ENCODE assay signal across 13 mouse cellular contexts in genomic region chr5:115603561-115603960, GRCm38 (mm10). TPM values are rescaled to one million over a fixed set of nuclear protein-coding genes. Genes with fewer than 3 reads are reported as not detected.
DNase-seq lines count a peak whose midpoint lies in the region.
"Had no signal": no experiment of that assay in that cellular context is flagged by ENCODE, and none has a peak within 500 bp of the region (broad histone marks: within the 10 kb centered on the region; RNA-seq: fewer than 3 reads in every experiment).

No protein-coding gene starts in this region.

- DNase-seq in adrenal gland, adult (ENCODE audit: inconsistent age in 2 of 2, low spot score in 1 of 2) = peak; percentile 70 to 73
- no peak for DNase-seq in adrenal gland, postnatal 10 days
- peak; percentile 35 for DNase-seq in adrenal gland, adult 8-10 months
- no peak for DNase-seq in adrenal gland, postnatal 25 days
- peak; percentile 45 to 50 for DNase-seq in adrenal gland, postnatal 36 days
- DNase-seq: B cell, adult 2 months; cerebellum, adult 11 months; cerebellum, adult 18-20 months; cerebellum, adult 8-10 months; cerebellum, adult 9-11 months; cerebellum, postnatal 14 days; cerebellum, postnatal 36 days; embryo, embryonic 11 days had no signal

RNA-seq across cellular contexts. Expression of gene Rab35, which starts 28.1 kb away (rescaled TPM):
- total RNA-seq in adrenal gland, postnatal 10 days (2021) = 10 to 100 TPM; 54.0 to 57.2 TPM
- 10 to 100 TPM; 58.8 to 70.3 (median 60.6) TPM for total RNA-seq in adrenal gland, adult 8-10 months (2022)
- 65.7 and 67.8 TPM in 2 replicates for total RNA-seq in adrenal gland, postnatal 25 days (2021)
- total RNA-seq in adrenal gland, postnatal 36 days (2021) = 10 to 100 TPM; 62.9 to 68.8 TPM

RNA-seq across cellular contexts. Expression of gene Gcn1l1, which starts 38.5 kb away (rescaled TPM):
- total RNA-seq in adrenal gland, postnatal 10 days (2021) = 10 to 100 TPM; 52.4 to 63.2 TPM
- 10 to 100 TPM; 69.2 to 98.2 (median 77.7) TPM for total RNA-seq in adrenal gland, adult 8-10 months (2022)
- 71.9 and 76.6 TPM in 2 replicates for total RNA-seq in adrenal gland, postnatal 25 days (2021)
- 10 to 100 TPM; 53.9 to 69.5 TPM for total RNA-seq in adrenal gland, postnatal 36 days (2021)

RNA-seq across cellular contexts. Expression of gene Rplp0, which starts 44.3 kb away (rescaled TPM):
- 100 to 1,000 TPM; 933 to 968 TPM for total RNA-seq in adrenal gland, postnatal 10 days (2021)
- 100 to 1,000 TPM; 682 to 769 (median 720) TPM for total RNA-seq in adrenal gland, adult 8-10 months (2022)
- 743 and 806 TPM in 2 replicates for total RNA-seq in adrenal gland, postnatal 25 days (2021)
- total RNA-seq in adrenal gland, postnatal 36 days (2021) = 100 to 1,000 TPM; 829 to 906 TPM

Comparison
In these comparisons a context has a peak if more than half of its experiments do, and no peak if none do; other contexts are left out.
1. DNase-seq: peak in adrenal gland, adult (2 of 2), adrenal gland, adult 8-10 months (single experiment) and adrenal gland, postnatal 36 days (2 of 2); none in adrenal gland, postnatal 10 days (single experiment) and adrenal gland, postnatal 25 days (single experiment).